Mouse (Mus musculus) CH12.LX (cell line): ENCODE data around the gene Dlx2. TPM values are rescaled to one million over a fixed set of nuclear protein-coding genes. Genes with fewer than 3 reads are reported as not detected.

ENCODE experiments used
- DNase-seq: peaks from one replicate; pipeline ENCODE4 v3.0.0-alpha.2; 2013; ENCODE audit errors: extremely low read depth
- H3K27ac ChIP-seq: 2 replicates; pipeline ENCODE4 v1.5.1; 2012; ENCODE audit warnings: low read depth, mild to moderate bottlenecking, control low read depth, moderate library complexity; ENCODE audit not compliant: insufficient read depth
- H3K27me3 ChIP-seq: replicated peaks from 2 replicates; pipeline ENCODE3; 2012; ENCODE audit warnings: inconsistent platforms
- H3K36me3 ChIP-seq, 2 experiments: replicated peaks in 1 of 2; 2 replicates each; pipeline versions ENCODE3 to v1.6.1; 2012; ENCODE audit warnings: inconsistent platforms in 1 of 2, low read length in 1 of 2, mild to moderate bottlenecking in 1 of 2, mixed read lengths in 1 of 2, moderate library complexity in 1 of 2; ENCODE audit not compliant: control insufficient read depth in 1 of 2, insufficient read depth in 1 of 2
- H3K4me1 ChIP-seq, 2 experiments: 2 replicates each; pipeline ENCODE4 v1.6.1; 2012; ENCODE audit warnings: inconsistent platforms in 1 of 2, moderate library complexity in 1 of 2; ENCODE audit not compliant: insufficient read depth in 2 of 2, control insufficient read depth in 1 of 2
- H3K4me2 ChIP-seq: 2 replicates; pipeline ENCODE4 v1.6.1; 2012; ENCODE audit warnings: low read depth, mild to moderate bottlenecking, control low read depth; ENCODE audit not compliant: poor library complexity, insufficient read depth, severe bottlenecking
- H3K4me3 ChIP-seq, 3 experiments: fragments of 150-350 bp in 1 of 3; sonication (generic) in 1 of 3; replicated peaks in 1 of 3; 2 replicates each; pipeline versions ENCODE3 to v1.5.1; 2011 to 2012; ENCODE audit warnings: low read depth in 2 of 3, low read length in 2 of 3, mild to moderate bottlenecking in 2 of 3, moderate library complexity in 2 of 3, control low read depth in 1 of 3, improper control_type of control experiment in 1 of 3, inconsistent platforms in 1 of 3, mixed read lengths in 1 of 3; ENCODE audit not compliant: poor library complexity in 1 of 3
- H3K79me2 ChIP-seq: replicated peaks from 2 replicates; pipeline ENCODE4 v1.6.1; 2012; ENCODE audit warnings: mild to moderate bottlenecking, moderate library complexity; ENCODE audit not compliant: control insufficient read depth, poor library complexity, insufficient read depth, severe bottlenecking; ENCODE audit errors: extremely low read depth
- H3K9ac ChIP-seq: 2 replicates; pipeline ENCODE4 v1.6.1; 2012; ENCODE audit warnings: low read depth, mild to moderate bottlenecking, control low read depth, moderate library complexity; ENCODE audit not compliant: insufficient read depth
- H3K9me3 ChIP-seq: replicated peaks from 2 replicates; pipeline ENCODE3; 2012; ENCODE audit warnings: low read length, inconsistent platforms, mixed read lengths
- CHD2 ChIP-seq: IDR thresholded peaks from 2 replicates; pipeline ENCODE4 v1.6.1; 2011; ENCODE audit warnings: low read length, improper control_type of control experiment
- CTCF ChIP-seq, 2 experiments: IDR thresholded peaks in 1 of 2; conservative IDR thresholded peaks in 1 of 2; 2 replicates each; pipeline ENCODE4 v1.5.1; 2011 to 2012; ENCODE audit warnings: low read depth in 2 of 2, low read length in 2 of 2, improper control_type of control experiment in 1 of 2, inconsistent platforms in 1 of 2, mild to moderate bottlenecking in 1 of 2, moderate library complexity in 1 of 2
- ETS1 ChIP-seq: conservative IDR thresholded peaks from 2 replicates; pipeline ENCODE4 v1.6.1; 2012; ENCODE audit warnings: low read depth, mild to moderate bottlenecking, inconsistent platforms, low read length, improper control_type of control experiment, moderate library complexity
- HCFC1 ChIP-seq: IDR thresholded peaks from 2 replicates; pipeline ENCODE4 v1.6.1; 2012; ENCODE audit warnings: low read depth, mild to moderate bottlenecking, inconsistent platforms, low read length, improper control_type of control experiment
- IRF4 ChIP-seq: IDR thresholded peaks from 2 replicates; pipeline ENCODE4 v1.6.1; 2014; ENCODE audit warnings: low read depth, mild to moderate bottlenecking, inconsistent platforms, low read length, improper control_type of control experiment
- JUN ChIP-seq: IDR thresholded peaks from 2 replicates; pipeline ENCODE4 v1.6.1; 2011; ENCODE audit warnings: low read depth, mild to moderate bottlenecking, low read length, improper control_type of control experiment, moderate library complexity; ENCODE audit not compliant: insufficient read depth
- JUND ChIP-seq: conservative IDR thresholded peaks from 2 replicates; pipeline ENCODE4 v1.6.1; 2011; ENCODE audit warnings: low read depth, low read length, improper control_type of control experiment
- MAZ ChIP-seq: IDR thresholded peaks from 2 replicates; pipeline ENCODE4 v1.6.1; 2012; ENCODE audit warnings: low read depth, mild to moderate bottlenecking, inconsistent platforms, low read length, improper control_type of control experiment, moderate library complexity
- MEF2A ChIP-seq: IDR thresholded peaks from 2 replicates; pipeline ENCODE4 v1.6.1; 2014; ENCODE audit warnings: low read depth, mild to moderate bottlenecking, inconsistent platforms, low read length, improper control_type of control experiment, borderline replicate concordance
- NELFE ChIP-seq: IDR thresholded peaks from 2 replicates; pipeline ENCODE4 v1.6.1; 2011; ENCODE audit warnings: low read depth, low read length, improper control_type of control experiment
- PAX5 ChIP-seq: IDR thresholded peaks from 2 replicates; pipeline ENCODE4 v1.6.1; 2012; ENCODE audit warnings: low read length, inconsistent platforms, mixed read lengths
- RAD21 ChIP-seq: IDR thresholded peaks from 2 replicates; pipeline ENCODE4 v1.6.1; 2011; ENCODE audit warnings: low read depth, mild to moderate bottlenecking, low read length, improper control_type of control experiment, moderate library complexity
- RCOR1 ChIP-seq: conservative IDR thresholded peaks from 2 replicates; pipeline ENCODE4 v1.6.1; 2012; ENCODE audit warnings: low read depth, mild to moderate bottlenecking, inconsistent platforms, low read length, improper control_type of control experiment
- SMC3 ChIP-seq: IDR thresholded peaks from 2 replicates; pipeline ENCODE4 v1.6.1; 2011; ENCODE audit warnings: low read depth, low read length, improper control_type of control experiment
- TBP ChIP-seq: conservative IDR thresholded peaks from 2 replicates; pipeline ENCODE4 v1.6.1; 2011; ENCODE audit warnings: low read depth, low read length, improper control_type of control experiment
- TCF12 ChIP-seq: IDR thresholded peaks from 2 replicates; pipeline ENCODE4 v1.6.1; 2014; ENCODE audit warnings: low read depth, mild to moderate bottlenecking, inconsistent platforms, low read length, improper control_type of control experiment
- USF2 ChIP-seq: conservative IDR thresholded peaks from 2 replicates; pipeline ENCODE4 v1.6.1; 2011; ENCODE audit warnings: low read depth, low read length, improper control_type of control experiment
- ZC3H11A ChIP-seq: IDR thresholded peaks from 2 replicates; pipeline ENCODE4 v1.6.1; 2012; ENCODE audit warnings: low read depth, mild to moderate bottlenecking, inconsistent platforms, low read length, improper control_type of control experiment
- ZMIZ1 ChIP-seq: IDR thresholded peaks from 2 replicates; pipeline ENCODE4 v1.6.1; 2012; ENCODE audit warnings: low read depth, mild to moderate bottlenecking, inconsistent platforms, low read length, improper control_type of control experiment
- dilution Hi-C: fragments of 300-500 bp; cut with MboI; formaldehyde crosslinking; loops from 2 replicates; pipeline ENCODE4 v1.14.3; 2020; ENCODE audit warnings: low sequenced_read_pairs; ENCODE audit not compliant: extremely low pct_unique_long_range_greater_than_20kb, extremely low pct_ligation_motif_present
- in situ Hi-C: fragments of 300-500 bp; cut with MboI; formaldehyde crosslinking; loops from 3 replicates; pipeline ENCODE4 v1.14.3; 2019; ENCODE audit warnings: low sequenced_read_pairs, low pct_ligation_motif_present, low pct_unique_long_range_greater_than_20kb, mixed read lengths
- polyA plus RNA-seq: library from polyadenylated mRNA; unstranded; fragments of >175 nt; gene quantifications from 2 replicates; pipeline ENCODE4 v1.2.1, GENCODE M21; 2012; ENCODE audit warnings: low read depth; ENCODE audit not compliant: insufficient read length
- total RNA-seq, 2 experiments: library from RNA; depleted of rRNA; stranded (reverse); fragments of 300-350 nt in 1 of 2; fragments of >200 nt in 1 of 2; gene quantifications; 2 replicates each; pipeline ENCODE4 v1.2.3; 2012 to 2014

The Dlx2 gene
- total and polyA plus RNA-seq, 3 experiments = not detected

DNA sequence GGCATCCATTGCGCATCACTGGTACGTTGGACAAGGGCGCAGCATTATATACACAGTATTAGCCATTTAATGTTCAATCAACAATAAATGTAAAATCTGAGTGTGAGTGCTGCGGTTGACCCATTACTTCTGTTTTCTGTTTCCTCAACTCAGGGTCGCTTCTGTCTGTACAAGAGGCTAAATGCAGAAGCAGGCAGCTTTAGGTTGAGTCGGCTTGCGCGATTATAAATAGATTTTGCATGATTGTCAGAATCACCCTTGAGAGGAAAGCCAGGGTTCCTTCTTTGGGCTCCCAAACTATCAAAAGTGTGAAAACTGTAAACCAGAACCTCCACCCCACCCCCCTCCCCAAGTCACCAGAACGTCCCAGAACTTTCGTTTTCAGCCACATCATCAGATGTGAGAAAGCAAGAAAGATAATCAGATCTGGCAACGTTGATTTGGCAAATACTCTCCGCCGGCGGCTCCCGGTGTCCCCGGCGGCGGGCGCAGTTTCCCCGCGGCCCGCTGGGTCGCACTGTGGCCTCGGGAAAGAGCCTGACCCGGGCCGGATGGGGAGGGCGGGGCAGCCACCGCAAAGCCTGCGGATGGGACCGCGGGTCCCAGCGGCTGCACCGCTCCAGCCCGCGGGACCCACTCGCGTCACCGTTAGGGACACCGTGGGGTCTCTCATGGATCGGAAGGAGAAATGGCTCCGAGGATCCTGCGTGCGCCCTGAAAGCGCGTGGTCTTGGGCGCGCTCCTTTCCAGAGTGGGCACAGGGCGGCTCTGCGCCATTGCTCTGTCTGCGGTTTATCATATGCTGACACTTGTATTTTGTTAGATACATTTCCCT lies 34.3 kb upstream of the Dlx2 start:
- DNase-seq = peak; percentile 42
- peak overlapping the region; percentile 97 for H3K4me2 ChIP-seq
- TF ChIP-seq CTCF (conservative IDR thresholded peaks at IDR 0.05 in 1 of 2, IDR thresholded peaks at IDR 0.05 in 1 of 2; ENCODE audit: low read depth in 2 of 2, low read length in 2 of 2) (peak in 1 of 2 experiments; percentile 74; a peak in 2 of 4 replicates), SMC3 (peak; percentile 57), RAD21 (peak; percentile 69), MAZ (no peak), IRF4 (0 out of 2 replicates have a peak, but pooled peaks have one; percentile 23), MEF2A (0 out of 2 replicates have a peak, but pooled peaks have one; percentile 24), HCFC1 (no peak)
- TF ChIP-seq, all 38 proteins: peak for 5
- in situ Hi-C loops (no loop called here), dilution Hi-C loops (no loop called here)
- Histone ChIP-seq H3K79me2 (no peaks in the 10 kb centered on the region), H3K4me3 (peak overlapping the region; percentile 28 to 45 (median 42)), H3K27me3 (peaks cover 11% of the 10 kb centered on the region), H3K36me3 (no peaks in the 10 kb centered on the region), H3K9ac (no peak overlapping the region), H3K27ac (no peak overlapping the region), H3K4me1 (peaks cover 0 to 5% of the 10 kb centered on the region in 2 experiments; a peak in 2 of 4 replicates), H3K9me3 (peaks cover 4% of the 10 kb centered on the region)

DNA sequence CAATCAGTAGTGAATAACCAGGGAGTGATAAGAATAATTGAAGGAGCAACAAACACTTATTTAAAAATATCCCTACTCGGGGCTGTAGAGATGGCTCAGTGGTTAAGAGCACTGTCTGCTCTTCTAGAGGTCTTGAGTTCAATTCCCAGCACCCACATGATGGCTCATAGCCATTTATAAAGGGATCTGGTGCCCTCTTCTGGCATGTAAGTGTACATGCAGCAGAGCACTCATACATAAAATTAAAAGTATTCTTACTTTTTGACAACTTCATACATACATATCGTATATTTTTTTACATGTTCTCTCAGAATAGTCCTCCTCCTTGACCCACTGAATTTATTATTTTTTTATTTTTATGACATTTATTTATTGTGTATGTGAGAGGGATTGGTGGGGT lies 30.5 kb upstream of the Dlx2 start:
- Histone ChIP-seq H3K4me1 (peaks cover 2 to 21% of the 10 kb centered on the region in 2 experiments; a peak in 3 of 4 replicates), H3K27me3 (peaks cover 4% of the 10 kb centered on the region), H3K9ac (no peak overlapping the region), H3K4me3 (no peak overlapping the region), H3K4me2 (no peak overlapping the region), H3K9me3 (peaks cover 4% of the 10 kb centered on the region), H3K79me2 (no peaks in the 10 kb centered on the region), H3K36me3 (no peaks in the 10 kb centered on the region), H3K27ac (no peak overlapping the region)
- in situ Hi-C loops = no loop called here
- TF ChIP-seq IRF4 (no peak), CTCF (conservative IDR thresholded peaks at IDR 0.05 in 1 of 2, IDR thresholded peaks at IDR 0.05 in 1 of 2; ENCODE audit: low read depth in 2 of 2, low read length in 2 of 2) (no peak; a peak in 1 of 4 replicates), RAD21 (peak; percentile 16)
- no peak for DNase-seq
- dilution Hi-C loops = no loop called here

DNA sequence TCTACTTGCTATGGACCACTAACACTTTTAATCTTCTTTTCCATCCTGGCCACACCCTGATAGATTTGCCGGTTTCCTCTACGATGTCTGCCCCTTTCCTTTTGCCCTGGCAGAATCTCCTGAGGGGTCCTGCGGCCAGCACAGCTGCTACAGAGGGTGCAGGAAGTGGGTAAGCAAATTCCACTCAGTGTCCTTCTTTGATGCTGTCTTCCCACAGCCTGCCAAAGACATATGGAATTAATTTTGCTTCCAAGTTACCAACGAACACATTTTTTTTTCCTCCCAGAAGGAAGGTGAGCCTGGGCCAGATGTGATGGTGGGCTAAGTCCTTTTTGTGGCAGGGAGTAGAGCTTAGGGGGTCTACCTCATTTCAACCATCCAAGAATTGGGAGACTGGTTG lies 27.2 kb upstream of the Dlx2 start:
- no peak overlapping the region for H3K27ac ChIP-seq
- H3K79me2 ChIP-seq = no peaks in the 10 kb centered on the region
- in situ Hi-C loops (no loop called here), dilution Hi-C loops (no loop called here)
- no peak overlapping the region for H3K4me3 ChIP-seq
- no peak for TF ChIP-seq ETS1
- TF ChIP-seq MAZ = no peak
- TF ChIP-seq NELFE = no peak
- TF ChIP-seq CHD2 = no peak
- TF ChIP-seq ZC3H11A = no peak
- no peak for TF ChIP-seq TCF12
- TF ChIP-seq RCOR1 = no peak
- no peak for TF ChIP-seq ZMIZ1
- no peak for TF ChIP-seq PAX5
- TF ChIP-seq TBP = no peak
- TF ChIP-seq JUN = no peak
- TF ChIP-seq JUND = no peak
- TF ChIP-seq USF2 = no peak
- no peak for TF ChIP-seq IRF4
- peaks cover 2 to 16% of the 10 kb centered on the region in 2 experiments; a peak in 3 of 4 replicates for H3K4me1 ChIP-seq
- H3K27me3 ChIP-seq = no peaks in the 10 kb centered on the region
- DNase-seq = no peak
- no peak overlapping the region for H3K4me2 ChIP-seq
- H3K36me3 ChIP-seq = no peaks in the 10 kb centered on the region
- peaks cover 4% of the 10 kb centered on the region for H3K9me3 ChIP-seq
- H3K9ac ChIP-seq = no peak overlapping the region
